Mouse (Mus musculus) myocyte (in vitro differentiated cells): ENCODE data around the gene Ms4a2.

ENCODE experiments used
- E2F4 ChIP-seq: IDR thresholded peaks from one replicate; pipeline ENCODE4 v1.6.1; 2011; ENCODE audit warnings: mild to moderate bottlenecking, control low read depth, moderate library complexity; ENCODE audit not compliant: insufficient read depth
- MAX ChIP-seq: IDR thresholded peaks from one replicate; pipeline ENCODE4 v1.6.1; 2011; ENCODE audit warnings: low read depth, mild to moderate bottlenecking, control low read depth
- MYOG ChIP-seq, 3 experiments: IDR thresholded peaks; one replicate each; pipeline ENCODE4 v1.6.1; 2011; ENCODE audit warnings: control low read depth in 2 of 3, low read depth in 2 of 3, mild to moderate bottlenecking in 2 of 3; ENCODE audit not compliant: insufficient read length in 2 of 3, control insufficient read depth in 1 of 3, insufficient read depth in 1 of 3
- POLR2A ChIP-seq: IDR thresholded peaks from one replicate; pipeline ENCODE4 v1.6.1; 2011; ENCODE audit warnings: low read depth, mild to moderate bottlenecking, control low read depth, moderate library complexity; ENCODE audit not compliant: insufficient read length

- TF ChIP-seq POLR2A = no peak
- TF ChIP-seq MAX = no peak
- TF ChIP-seq E2F4 = no peak
- TF ChIP-seq MYOG (IDR thresholded peaks at IDR 0.05; ENCODE audit: control insufficient read depth in 1 of 3, insufficient read depth in 1 of 3, insufficient read length in 2 of 3, low read depth in 2 of 3) = no peak
Measured at GRCm38 (mm10) chr19:11617983-11618382, 5.5 kb downstream of the Ms4a2 start.
